Mouse (Mus musculus) thymus, postnatal 25 days (tissue): ENCODE data around the gene Gm21083.
"Not testable (repeated sequence)": the region's sequence is repeated elsewhere in the genome, so short reads cannot be mapped to it uniquely, and the experiment has no call there.

Experiments used
- DNase-seq: peaks from one replicate; pipeline ENCODE4 v3.0.0; 2022

Gene Gm21083

DNA sequence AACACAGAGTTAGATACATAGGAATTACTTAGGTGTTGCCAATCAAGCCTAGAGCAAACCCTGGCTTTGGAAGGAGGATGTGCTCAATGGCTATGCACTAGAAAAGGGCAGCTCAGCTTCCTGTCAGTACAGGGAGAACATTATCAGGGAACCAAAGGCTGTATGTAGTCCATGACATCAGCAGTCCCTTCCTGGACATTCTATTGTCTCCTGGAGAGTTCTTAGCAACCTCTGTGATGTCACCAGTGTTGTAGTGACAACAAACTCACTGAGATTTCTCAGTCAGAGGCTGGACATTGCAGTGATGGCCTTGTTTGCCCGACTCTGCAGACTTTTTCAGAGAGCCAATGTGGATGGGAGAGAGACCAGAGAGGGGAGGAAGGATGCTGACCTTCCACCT lies at the start of gene Gm21083:
Gene Gm21083 (plus strand): TSS at position 301 of the 400 bp plus-strand sequence.
- DNase-seq = not testable (repeated sequence)

DNA sequence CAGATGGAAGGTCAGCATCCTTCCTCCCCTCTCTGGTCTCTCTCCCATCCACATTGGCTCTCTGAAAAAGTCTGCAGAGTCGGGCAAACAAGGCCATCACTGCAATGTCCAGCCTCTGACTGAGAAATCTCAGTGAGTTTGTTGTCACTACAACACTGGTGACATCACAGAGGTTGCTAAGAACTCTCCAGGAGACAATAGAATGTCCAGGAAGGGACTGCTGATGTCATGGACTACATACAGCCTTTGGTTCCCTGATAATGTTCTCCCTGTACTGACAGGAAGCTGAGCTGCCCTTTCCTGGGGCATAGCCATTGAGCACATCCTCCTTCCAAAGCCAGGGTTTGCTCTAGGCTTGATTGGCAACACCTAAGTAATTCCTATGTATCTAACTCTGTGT lies 48.0 kb upstream of the Gm21083 start, which contains the start of gene Gm21190:
Gene Gm21190 (minus strand): TSS at position 101 of the 400 bp plus-strand sequence.
- not testable (repeated sequence) for DNase-seq

DNA sequence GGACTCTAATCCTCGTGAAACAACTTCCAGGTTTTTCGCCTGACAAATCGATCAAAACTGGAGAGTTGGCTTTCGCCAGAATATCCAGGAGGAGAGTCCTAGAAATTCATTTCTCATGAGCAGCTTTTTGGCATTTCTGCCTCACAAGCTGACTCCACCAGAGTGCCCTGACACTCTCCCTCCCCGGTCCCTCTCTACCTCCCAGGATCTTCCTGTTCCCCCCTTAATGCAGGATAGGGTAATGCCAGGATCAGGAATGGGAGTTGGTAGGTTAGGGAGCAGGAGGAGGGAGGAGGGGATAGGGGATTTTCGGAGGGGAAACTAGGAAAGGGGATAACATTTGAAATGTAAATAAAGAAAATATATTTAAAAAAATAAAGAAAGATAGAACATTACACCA lies 28.5 kb upstream of the Gm21083 start:
- DNase-seq = not testable (repeated sequence)

DNA sequence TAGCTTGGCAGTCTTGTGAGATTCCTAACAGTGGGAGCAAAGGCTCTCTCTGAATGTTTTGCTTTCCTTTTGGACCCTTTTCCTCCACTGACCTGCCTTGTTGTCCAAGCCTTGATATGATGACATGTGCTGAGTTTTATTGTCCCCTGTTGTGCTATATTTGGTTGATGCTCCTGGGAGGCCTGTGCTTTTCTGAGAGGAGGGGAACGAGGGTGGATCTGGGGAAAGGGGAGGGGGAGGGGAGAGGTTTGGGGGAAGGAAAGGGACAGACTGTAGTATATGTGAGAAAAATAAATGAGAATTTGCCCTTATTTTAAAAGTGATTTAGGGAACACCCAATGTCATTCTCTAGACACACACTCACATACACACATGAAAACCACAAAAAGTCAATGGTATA lies 28.0 kb upstream of the Gm21083 start:
- DNase-seq = not testable (repeated sequence)

DNA sequence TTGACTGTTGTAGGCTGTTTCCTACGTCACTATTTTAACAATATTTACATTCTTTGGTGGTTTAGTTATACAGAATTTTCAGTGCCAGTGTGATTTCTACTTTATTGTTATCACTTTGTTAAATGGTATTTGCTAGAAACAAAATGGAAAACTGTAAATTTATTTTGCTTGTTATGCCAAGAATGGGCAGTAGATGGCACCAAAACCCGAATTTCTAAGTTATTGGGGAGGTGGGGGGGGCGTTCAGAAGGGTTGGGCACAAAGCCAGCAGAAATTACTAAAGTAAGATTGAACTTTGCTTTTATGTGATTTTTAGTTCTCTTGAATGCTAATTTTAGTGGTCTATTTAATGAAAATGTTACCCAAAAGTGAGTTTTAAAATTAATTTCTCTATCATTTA lies 27.5 kb upstream of the Gm21083 start:
- DNase-seq = not testable (repeated sequence)

DNA sequence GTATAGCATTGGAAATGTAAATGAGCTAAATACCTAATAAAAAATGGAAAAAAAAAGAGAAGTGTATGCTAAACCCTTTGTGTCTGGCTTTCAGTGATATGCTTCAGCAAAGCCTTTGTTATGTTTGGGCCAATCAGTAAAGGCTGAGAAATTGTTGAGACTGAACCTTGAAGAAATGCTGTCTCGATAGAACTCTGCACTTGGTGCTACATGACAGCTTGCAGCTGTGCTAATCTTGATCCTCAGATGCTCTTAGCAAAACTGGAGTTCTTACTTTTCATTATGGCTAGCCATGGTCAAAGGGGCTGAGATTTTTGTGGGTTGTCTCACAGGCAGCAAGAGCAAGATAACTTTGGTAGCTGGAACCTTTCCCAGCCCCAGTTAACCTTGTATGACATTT lies 18.5 kb upstream of the Gm21083 start:
- DNase-seq = not testable (repeated sequence)

DNA sequence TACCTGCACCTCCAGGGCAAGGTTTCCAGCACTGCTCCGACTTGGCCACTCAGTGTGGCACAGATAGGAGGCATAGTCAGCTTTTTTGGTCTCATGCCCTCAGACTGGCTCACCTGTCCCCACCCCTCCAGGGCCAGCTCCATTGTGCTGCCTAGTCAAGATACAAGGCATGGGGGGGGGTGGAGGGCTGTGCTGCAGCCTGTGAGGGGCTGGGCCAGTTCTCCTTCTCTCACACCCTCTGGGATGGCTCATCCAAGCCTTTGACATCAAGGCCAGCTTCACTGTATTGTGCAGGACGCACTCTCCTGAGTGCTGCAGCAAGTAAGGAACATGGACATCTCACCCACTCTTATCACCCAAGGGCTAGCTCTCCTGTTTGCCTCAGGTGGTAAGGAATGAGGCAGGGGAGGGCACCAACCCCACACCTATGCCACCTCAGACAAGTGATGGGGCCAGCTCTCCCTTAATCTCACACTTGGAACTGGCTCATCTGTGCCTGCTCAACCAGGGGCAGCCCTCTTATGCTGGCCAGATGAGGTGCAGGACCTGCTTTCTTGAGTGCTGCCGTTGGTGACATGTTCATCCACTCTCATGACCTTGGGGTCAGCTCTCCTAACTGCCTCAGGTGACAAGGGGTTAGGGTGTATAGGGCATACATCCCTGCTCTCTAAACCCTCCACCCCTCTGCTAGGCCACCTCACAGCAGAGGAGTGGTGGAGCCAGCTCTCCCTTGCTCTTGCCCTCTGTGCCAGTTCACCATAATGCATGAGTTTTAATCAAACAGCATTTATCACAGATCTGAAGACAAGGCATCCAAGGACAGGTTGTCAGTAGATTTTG lies 15.5 kb upstream of the Gm21083 start:
- DNase-seq = not testable (repeated sequence)

DNA sequence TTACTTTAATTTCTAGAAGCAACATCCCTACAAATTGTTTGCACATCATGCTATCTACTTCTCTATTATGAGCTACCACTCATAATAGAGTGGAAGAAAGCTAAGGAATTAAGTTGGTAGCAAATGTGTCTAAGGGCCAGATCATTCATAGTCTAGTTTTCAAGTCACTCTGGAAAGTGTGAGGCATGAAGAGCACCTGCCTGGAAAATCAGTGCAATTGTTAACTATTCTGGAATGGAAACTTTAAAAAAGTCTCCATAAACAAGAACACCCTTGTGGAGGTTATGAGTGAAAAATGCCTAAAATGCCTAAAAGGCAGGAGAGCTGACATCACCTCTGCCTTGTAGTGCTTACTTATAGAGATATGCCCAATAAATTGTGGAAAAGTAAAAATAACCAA lies 3.4 kb upstream of the Gm21083 start:
- DNase-seq = not testable (repeated sequence)

DNA sequence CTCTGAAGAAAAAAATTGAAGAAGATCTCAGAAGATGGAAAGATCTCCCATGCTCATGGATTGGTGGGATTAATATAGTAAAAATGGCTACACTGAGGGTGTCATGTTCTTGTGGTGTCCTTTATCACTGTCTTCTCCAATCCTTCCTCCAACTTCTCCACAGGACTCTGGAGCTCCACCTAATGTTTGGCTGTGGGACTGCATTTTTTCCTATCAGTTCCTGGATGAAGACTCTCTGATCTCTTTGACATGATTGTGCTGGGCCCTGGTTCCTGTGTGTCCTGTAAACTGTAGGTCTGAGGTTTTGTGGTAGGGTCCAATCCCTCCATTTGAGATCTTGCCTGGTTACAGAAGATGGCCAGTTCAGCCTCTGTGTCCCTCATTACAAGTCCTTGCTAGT lies 9.2 kb downstream of the Gm21083 start:
- not testable (repeated sequence) for DNase-seq

DNA sequence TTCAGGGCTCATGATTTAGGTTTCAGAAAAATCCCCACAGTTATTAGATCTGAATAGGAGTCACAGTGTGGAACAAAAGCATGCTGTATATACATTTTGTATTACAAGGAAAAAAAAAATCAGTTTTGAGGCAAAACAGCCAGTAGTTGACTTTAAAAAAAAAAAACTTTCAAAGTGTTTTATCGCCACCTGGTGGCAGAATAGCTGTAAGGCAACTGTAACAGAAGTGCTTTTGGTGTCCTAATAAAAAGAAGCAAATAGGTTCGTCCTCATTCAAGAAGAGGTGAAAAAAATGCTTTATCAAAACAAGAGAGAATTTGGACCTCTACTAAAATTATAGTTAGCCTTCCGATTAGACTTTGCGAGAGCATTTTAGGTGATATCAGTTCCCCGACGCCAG lies 11.2 kb downstream of the Gm21083 start:
- DNase-seq = not testable (repeated sequence)

DNA sequence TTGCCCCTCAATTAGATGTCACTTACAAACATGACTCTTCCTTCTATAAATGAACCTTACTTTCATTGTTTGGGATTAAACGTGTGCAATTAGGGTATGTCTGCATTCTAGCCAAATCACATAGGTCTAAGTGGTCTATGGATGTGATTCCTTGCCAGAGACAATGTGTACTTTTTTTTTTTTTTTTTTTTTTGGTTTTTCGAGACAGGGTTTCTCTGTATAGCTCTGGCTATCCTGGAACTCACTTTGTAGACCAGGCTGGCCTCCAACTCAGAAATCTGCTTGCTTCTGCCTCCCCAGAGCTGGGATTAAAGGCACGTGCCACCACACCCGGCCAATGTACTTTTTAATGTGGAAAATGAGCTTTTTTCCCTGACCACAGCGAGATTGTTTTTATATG lies 13.5 kb downstream of the Gm21083 start:
- DNase-seq = not testable (repeated sequence)

DNA sequence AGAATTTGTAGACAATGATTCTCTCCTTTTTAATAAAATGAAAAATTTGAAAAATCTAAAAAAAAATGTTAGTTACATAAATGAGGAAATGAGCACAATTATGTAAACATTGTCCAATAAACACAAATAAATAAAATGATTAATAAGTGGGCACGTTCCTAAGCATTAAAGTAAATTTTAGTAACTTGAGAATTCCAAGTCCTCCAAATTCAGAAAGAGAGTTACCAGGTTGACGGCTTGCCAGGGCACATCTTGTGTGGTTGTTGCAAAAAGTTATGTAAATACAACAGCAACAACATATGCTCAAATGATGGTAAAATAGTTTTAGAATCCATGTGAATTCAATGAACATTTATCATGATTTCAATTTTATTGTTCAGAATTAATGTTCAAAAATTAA lies 14.4 kb downstream of the Gm21083 start:
- DNase-seq = not testable (repeated sequence)

DNA sequence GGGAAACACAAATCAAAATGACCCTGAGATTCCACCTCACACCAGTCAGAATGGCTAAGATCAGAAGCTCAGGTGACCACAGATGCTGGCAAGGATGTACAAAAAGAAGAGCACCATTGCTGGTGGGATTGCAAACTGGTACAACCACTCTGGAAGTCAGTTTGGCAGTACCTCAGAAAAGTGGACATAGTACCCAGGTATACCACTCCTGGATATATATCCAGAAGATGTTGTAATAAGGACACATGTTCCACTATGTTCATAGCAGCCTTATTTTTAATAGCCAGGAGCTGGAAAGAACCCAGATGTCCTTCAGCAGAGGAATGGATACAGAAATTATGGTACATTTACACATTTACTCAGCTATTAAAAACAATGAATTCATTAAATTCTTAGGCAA lies 21.7 kb downstream of the Gm21083 start:
- not testable (repeated sequence) for DNase-seq

DNA sequence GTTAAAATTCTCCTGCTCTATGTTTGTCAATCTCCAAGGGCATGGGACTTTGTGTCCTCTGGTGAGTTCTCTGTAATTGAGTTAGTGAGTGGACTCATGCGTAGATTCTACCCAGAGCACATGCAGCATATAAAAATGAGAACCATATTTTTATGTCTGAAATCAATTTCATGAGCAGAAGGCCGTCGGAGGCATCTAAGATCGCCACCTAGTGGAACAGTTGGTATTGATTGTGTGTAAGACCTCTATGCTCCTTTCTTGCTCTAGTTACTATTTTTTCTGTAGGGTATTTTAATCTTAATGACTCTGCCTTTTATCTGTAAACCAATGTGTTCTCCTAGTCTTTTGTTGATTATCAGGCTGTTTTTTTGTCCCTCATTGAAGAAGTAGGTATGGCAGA lies 23.2 kb downstream of the Gm21083 start:
- not testable (repeated sequence) for DNase-seq

DNA sequence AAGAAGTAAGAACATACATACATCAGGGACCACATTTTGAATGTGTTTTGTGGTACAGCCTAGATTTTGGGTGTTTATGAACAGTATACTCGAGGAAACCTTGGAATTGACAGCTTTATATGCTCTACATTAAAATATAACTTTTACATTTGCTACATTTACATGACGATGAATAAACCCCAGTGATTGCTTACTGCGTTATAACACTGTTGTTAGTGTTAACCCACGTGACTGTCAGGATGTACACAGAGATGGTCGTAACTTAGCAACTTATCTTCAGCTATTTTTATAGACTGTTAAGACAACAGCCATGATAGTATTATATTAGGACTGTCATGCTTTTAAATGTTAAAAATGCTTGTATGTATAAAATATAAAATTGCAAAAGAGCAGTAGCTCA lies 24.3 kb downstream of the Gm21083 start:
- not testable (repeated sequence) for DNase-seq

DNA sequence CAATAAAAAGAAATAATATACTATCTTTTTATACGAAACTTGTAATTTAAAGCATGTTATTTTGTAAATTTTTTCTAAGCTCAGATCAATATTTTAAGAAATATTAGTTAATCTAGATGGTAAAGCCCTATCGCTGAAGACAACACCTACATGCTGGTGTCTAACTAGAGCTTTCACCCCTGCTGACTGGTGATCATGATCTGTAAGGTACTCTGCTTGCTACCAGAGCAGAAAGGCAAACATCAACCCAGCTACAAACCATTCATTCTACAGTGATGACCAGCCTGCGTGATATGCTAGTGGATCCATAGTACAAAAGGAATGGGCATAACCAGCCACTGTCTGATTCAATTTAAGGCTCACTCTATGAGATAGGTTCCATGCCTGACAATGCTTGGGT lies 24.8 kb downstream of the Gm21083 start:
- not testable (repeated sequence) for DNase-seq

DNA sequence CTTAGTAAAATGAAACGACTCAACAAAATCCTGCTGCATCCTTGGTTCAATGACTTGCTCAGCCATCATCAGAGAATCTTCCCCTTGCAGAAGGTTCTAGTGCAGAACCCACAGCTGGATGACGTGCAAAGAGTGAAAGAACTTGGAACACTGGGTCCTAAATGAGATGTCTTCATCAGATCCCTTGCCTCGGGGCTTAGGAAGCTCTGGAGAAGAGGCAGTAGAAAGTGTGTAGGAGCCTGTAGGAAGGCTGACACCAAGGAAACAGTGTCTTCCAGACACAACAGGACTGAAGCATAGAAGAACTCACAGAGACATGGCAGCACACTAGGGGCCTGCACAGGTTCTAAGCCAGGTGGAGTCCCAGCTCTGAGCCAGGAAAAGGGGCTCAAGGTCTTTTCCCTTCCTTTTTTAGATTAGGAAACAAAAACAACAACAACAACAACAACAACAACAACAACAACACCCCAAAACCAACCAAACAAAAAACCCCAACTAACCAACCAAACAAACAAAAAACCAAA lies 25.4 kb downstream of the Gm21083 start:
- not testable (repeated sequence) for DNase-seq

DNA sequence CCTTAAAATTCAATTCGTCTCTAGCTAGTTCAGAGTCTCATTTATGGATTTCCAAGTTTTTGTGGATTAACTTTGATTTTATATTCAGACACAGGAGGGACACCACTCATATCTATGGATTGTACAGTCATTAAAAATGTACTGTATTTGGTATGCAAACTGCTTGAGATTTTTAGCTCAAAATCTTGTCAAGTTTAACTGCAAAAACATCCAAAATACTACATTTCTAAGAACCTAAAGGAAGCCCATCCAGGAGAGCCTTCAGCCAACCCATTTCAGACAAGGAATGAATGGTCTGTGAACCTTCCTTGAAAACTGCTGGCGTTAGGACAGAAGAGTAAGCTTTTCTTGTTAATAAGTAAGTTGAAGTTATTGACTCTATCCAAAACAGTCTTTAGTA lies 25.9 kb downstream of the Gm21083 start:
- DNase-seq = not testable (repeated sequence)

DNA sequence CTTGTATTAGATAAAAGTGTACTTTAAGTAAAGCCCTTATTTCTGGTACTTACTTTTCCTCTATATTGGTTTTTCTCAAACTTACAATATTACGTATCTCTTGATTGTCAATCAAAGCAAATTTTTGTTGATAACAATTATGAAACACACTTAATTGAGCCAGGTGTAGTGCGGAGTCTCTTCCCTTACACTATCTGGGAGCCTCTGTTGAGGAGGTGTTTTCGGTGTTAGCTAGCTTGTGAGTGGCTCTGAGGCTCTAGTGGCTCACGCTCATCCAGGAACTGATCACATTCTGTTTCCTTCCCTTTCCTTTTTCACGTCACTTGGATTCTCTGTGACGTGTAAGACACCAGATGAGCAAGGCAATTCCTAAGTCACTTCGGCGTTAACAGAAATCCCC lies 26.5 kb downstream of the Gm21083 start:
- DNase-seq = not testable (repeated sequence)

DNA sequence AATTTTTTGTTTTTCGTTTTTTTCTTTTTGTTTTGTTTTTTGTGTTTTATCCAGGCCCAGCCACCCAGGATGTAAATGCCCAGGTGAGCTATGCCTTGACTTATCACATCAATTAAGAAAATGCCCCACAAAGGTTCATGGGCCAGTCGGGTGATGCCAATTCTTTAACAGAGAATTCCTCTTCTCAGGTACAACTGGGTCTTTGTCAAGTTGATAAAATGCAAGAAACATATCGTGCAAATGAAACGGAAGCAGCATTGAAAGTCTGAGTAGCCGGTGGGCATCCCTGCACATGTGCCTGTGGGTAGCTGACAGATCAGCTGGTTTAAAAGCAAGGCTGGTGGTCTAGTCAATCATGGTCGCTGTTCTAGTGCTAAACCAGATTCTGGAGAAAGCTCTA lies 29.5 kb downstream of the Gm21083 start:
- DNase-seq = peak; percentile 1

DNA sequence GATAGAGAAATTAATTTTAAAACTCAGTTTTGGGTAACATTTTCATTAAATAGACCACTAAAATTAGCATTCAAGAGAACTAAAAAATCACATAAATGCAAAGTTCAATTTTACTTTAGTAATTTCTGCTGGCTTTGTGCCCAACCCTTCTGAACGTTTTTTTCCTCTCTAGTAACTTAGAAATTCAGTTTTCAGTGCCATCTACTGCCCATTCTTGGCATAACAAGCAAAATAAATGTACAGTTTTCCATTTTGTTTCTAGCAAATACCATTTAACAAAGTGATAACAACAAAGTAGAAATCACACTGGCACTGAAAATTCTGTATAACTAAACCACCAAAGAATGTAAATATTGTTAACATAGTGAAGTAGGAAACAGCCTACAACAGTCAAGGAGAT lies 33.6 kb downstream of the Gm21083 start:
- DNase-seq = not testable (repeated sequence)

DNA sequence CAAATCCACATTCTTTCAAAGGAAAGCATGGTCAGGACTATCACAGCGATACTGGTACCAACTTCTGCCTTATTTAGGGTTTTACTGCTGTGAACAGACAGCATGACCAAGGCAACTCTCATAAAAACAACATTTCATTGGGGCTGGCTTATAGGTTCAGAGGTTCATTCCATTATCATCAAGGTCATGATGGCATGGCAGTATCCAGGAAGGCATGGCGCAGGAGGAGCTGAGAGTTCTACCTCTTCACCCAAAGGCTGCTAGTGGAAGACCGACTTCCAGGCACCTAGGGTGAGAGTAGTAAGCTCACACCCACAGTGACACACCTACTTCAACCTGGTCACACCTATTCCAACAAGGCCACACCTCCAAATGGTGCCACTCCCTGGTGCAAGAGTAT lies 39.1 kb downstream of the Gm21083 start:
- not testable (repeated sequence) for DNase-seq

DNA sequence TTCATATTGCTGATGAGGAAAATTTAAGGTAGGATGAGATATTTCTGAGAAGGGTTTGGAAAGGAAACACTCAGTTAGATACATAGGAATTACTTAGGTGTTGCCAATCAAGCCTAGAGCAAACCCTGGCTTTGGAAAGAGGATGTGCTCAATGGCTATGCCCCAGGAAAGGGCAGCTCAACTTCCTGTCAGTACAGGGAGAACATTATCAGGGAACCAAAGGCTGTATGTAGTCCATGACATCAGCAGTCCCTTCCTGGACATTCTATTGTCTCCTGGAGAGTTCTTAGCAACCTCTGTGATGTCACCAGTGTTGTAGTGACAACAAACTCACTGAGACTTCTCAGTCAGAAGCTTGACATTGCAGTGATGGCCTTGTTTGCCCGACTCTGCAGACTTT lies 41.6 kb downstream of the Gm21083 start, which contains the start of gene Speer4d:
Gene Speer4d (plus strand): TSS at position 301 of the 400 bp plus-strand sequence.
- DNase-seq = not testable (repeated sequence)

DNA sequence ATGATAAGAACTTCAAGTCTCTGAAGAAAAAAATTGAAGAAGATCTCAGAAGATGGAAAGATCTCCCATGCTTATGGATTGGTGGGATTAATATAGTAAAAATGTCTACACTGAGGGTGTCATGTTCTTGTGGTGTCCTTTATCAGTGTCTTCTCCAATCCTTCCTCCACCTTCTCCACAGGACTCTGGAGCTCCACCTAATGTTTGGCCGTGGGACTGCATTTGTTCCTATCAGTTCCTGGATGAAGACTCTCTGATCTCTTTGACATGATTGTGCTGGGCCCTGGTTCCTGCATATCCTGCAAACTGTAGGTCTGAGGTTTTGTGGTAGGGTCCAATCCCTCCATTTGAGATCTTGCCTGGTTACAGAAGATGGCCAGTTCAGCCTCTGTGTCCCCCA lies 51.0 kb downstream of the Gm21083 start:
- not testable (repeated sequence) for DNase-seq
